Mouse (Mus musculus): ENCODE measurements at regions not wholly inside any gene's neighbourhood (a gene's known extent, or its start where the extent isn't known, plus 50 kb on each side); places are given as distances from the start of the nearest gene placed in this dataset.

GRCm38 (mm10) chr8:80325859-80326258 lies 167.7 kb upstream of the Gypa start:
- H3K4me3 ChIP-seq (ENCODE audit: low read depth, low read length), result no peak overlapping the region
- no peak overlapping the region for H3K27ac ChIP-seq (ENCODE audit: low read depth, low read length)
- H3K9me3 ChIP-seq (ENCODE audit: control insufficient read depth, low read length), result no peaks in the 10 kb centered on the region
- DNase-seq (ENCODE audit: low spot score, missing footprints) (no peak), ATAC-seq (ENCODE audit: low FRiP score) (no peak)
- H3K36me3 ChIP-seq (ENCODE audit: control insufficient read depth, insufficient read depth, low read length), result no peaks in the 10 kb centered on the region
- H3K4me2 ChIP-seq, result no peak overlapping the region
- no peaks in the 10 kb centered on the region for H3K4me1 ChIP-seq (ENCODE audit: control insufficient read depth, insufficient read depth, low read length)
- no peak overlapping the region for H3K9ac ChIP-seq (ENCODE audit: low read length)
- 93% methylated on average over 3 of the region's 3 CpGs for WGBS
- no peaks in the 10 kb centered on the region for H3K27me3 ChIP-seq (ENCODE audit: control insufficient read depth, insufficient read depth, low read length)

GRCm38 (mm10) chr8:80325132-80325531 lies 168.4 kb upstream of the Gypa start:
- no peak overlapping the region for H3K4me2 ChIP-seq
- ATAC-seq (ENCODE audit: low FRiP score) (no peak), DNase-seq (ENCODE audit: low spot score, missing footprints) (peak; percentile 37)
- H3K36me3 ChIP-seq (ENCODE audit: control insufficient read depth, insufficient read depth, low read length), result no peaks in the 10 kb centered on the region
- no peak overlapping the region for H3K27ac ChIP-seq (ENCODE audit: low read depth, low read length)
- no peaks in the 10 kb centered on the region for H3K9me3 ChIP-seq (ENCODE audit: control insufficient read depth, low read length)
- no peaks in the 10 kb centered on the region for H3K27me3 ChIP-seq (ENCODE audit: control insufficient read depth, insufficient read depth, low read length)
- H3K4me1 ChIP-seq (ENCODE audit: control insufficient read depth, insufficient read depth, low read length), result no peaks in the 10 kb centered on the region
- 83% methylated on average over 4 of the region's 4 CpGs for WGBS
- no peak overlapping the region for H3K9ac ChIP-seq (ENCODE audit: low read length)
- no peak overlapping the region for H3K4me3 ChIP-seq (ENCODE audit: low read depth, low read length)

DNA sequence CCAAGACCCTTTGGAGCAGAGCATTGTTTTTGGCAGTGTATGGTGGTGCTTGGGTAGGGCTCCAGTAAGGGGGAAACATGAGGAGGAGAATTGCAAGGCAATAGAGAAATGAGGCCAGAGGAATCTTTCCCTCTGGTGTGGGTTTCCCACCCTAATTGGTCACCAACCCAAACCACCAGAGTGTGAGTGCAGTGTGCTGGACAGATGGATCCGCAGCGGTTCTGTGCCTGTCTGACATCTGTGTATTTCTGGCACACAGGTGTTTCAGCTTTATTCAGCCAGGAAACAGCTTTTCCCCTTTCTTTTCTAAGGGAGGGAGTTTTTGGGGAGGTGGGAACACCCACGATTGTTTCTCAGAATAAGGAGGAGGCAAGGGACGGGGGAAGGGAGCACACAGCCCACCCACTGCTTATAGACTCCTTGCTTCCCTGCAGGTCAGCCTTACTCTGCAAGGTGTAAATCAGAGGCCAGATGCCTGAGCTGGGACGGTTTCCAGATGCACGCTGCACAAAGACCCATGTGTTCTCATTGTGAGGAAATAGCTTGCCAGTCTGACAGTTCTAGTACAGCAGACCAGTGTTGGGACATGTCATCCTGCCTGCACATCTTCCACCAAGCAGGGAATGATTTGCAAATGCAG lies 175.2 kb upstream of the Gypa start:
- Histone ChIP-seq H3K27me3 (ENCODE audit: control insufficient read depth, insufficient read depth, low read length) (no peaks in the 10 kb centered on the region; the same call in 1 of the 2 replicates), H3K4me2 (no peak overlapping the region), H3K36me3 (ENCODE audit: control insufficient read depth, insufficient read depth, low read length) (no peaks in the 10 kb centered on the region), H3K9ac (ENCODE audit: low read length) (no peak overlapping the region), H3K27ac (ENCODE audit: low read depth, low read length) (no peak overlapping the region), H3K9me3 (ENCODE audit: control insufficient read depth, low read length) (no peaks in the 10 kb centered on the region), H3K4me1 (ENCODE audit: control insufficient read depth, insufficient read depth, low read length) (peaks cover 11% of the 10 kb centered on the region), H3K4me3 (ENCODE audit: low read depth, low read length) (no peak overlapping the region)
- DNase-seq (ENCODE audit: low spot score, missing footprints) (no peak), ATAC-seq (ENCODE audit: low FRiP score) (no peak)
- WGBS, result 52% methylated on average over 6 of the region's 6 CpGs

GRCm38 (mm10) chr8:80315371-80315770 lies 178.2 kb upstream of the Gypa start:
- H3K36me3 ChIP-seq (ENCODE audit: control insufficient read depth, insufficient read depth, low read length), result no peaks in the 10 kb centered on the region
- H3K27me3 ChIP-seq (ENCODE audit: control insufficient read depth, insufficient read depth, low read length), result no peaks in the 10 kb centered on the region; the same call in none of the 2 replicates
- peaks cover 11% of the 10 kb centered on the region for H3K4me1 ChIP-seq (ENCODE audit: control insufficient read depth, insufficient read depth, low read length)
- peak overlapping the region; percentile 32; the same call in 1 of the 2 replicates for H3K4me2 ChIP-seq
- no peak overlapping the region; the same call in 1 of the 2 replicates for H3K9ac ChIP-seq (ENCODE audit: low read length)
- no peaks in the 10 kb centered on the region for H3K9me3 ChIP-seq (ENCODE audit: control insufficient read depth, low read length)
- peak; percentile 80 for ATAC-seq (ENCODE audit: low FRiP score)
- peak; percentile 93 for DNase-seq (ENCODE audit: low spot score, missing footprints)
- H3K27ac ChIP-seq (ENCODE audit: low read depth, low read length), result no peak overlapping the region
- WGBS, result 1% methylated on average over 13 of the region's 13 CpGs
- peak overlapping the region; percentile 6; the same call in 1 of the 2 replicates for H3K4me3 ChIP-seq (ENCODE audit: low read depth, low read length)

DNA sequence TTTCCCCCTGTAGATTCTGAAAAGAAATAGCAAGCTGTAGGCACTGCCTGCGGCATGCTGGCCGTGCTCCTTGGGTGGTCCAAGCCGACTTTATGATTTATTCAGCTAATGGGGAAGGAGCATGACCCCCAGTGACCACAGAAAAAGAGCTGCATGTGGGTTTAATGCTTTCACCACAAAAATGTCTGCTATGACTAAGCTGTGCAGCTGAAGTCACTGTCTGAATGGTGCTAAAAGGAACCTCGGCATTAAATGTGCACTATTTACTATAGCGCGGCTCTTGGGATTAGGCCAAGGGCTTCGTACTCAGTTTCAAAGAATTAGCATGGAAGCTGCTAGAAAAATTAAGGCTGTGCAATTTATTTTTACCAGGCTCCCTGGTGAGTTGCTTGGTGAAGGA lies 178.8 kb upstream of the Gypa start:
- peak; percentile 83 for ATAC-seq (ENCODE audit: low FRiP score)
- DNase-seq (ENCODE audit: low spot score, missing footprints), result peak; percentile 96
- no peak overlapping the region for H3K27ac ChIP-seq (ENCODE audit: low read depth, low read length)
- 2% methylated on average over 7 of the region's 7 CpGs for WGBS
- no peak overlapping the region for H3K4me3 ChIP-seq (ENCODE audit: low read depth, low read length)
- H3K9ac ChIP-seq (ENCODE audit: low read length), result no peak overlapping the region
- H3K4me1 ChIP-seq (ENCODE audit: control insufficient read depth, insufficient read depth, low read length), result peaks cover 11% of the 10 kb centered on the region
- H3K27me3 ChIP-seq (ENCODE audit: control insufficient read depth, insufficient read depth, low read length), result no peaks in the 10 kb centered on the region; the same call in none of the 2 replicates
- H3K9me3 ChIP-seq (ENCODE audit: control insufficient read depth, low read length), result no peaks in the 10 kb centered on the region
- no peaks in the 10 kb centered on the region for H3K36me3 ChIP-seq (ENCODE audit: control insufficient read depth, insufficient read depth, low read length)
- peak overlapping the region; percentile 32; the same call in 1 of the 2 replicates for H3K4me2 ChIP-seq

DNA sequence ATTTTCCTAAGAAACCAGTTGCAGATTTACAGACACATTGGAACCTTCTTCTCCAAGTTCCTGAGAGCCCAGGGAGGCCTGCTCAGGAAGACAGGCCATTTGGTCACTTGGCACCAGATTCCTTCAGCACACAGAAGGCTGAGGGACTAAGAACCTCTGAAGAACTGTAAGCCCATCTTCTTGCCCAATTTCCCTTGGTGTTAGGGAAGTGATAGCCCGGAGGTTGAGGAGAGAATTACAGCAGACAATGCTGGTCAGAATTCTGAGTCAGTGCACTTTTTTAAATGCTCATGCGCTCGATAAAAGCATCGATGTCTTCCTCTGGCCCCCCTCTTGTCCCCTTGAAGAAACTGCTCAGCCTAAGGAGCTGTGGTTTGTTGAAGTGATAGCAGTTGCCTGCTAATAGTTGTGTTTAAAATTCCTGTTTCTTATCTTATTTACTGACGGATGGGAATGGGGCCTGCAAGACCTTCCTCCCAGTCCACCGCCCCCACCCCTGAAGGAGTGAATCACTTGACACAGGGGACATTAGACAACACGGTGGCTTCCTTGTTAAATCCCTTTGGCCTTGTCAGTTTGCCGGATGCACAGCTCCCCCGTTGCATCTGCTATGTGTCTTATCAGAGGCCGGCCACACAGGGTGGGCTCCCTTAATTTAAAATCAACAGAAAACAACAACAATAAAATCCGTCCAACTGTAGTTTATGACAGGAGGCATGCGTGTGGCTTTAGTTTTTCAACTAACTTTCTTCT lies 179.5 kb upstream of the Gypa start:
- ATAC-seq (ENCODE audit: low FRiP score) (peak; percentile 61; the same call in 1 of the 2 replicates), DNase-seq (ENCODE audit: low spot score, missing footprints) (peak; percentile 89)
- Histone ChIP-seq H3K4me2 (no peak overlapping the region), H3K9me3 (ENCODE audit: control insufficient read depth, low read length) (no peaks in the 10 kb centered on the region), H3K9ac (ENCODE audit: low read length) (no peak overlapping the region), H3K4me1 (ENCODE audit: control insufficient read depth, insufficient read depth, low read length) (peaks cover 11% of the 10 kb centered on the region), H3K36me3 (ENCODE audit: control insufficient read depth, insufficient read depth, low read length) (no peaks in the 10 kb centered on the region), H3K27me3 (ENCODE audit: control insufficient read depth, insufficient read depth, low read length) (no peaks in the 10 kb centered on the region; the same call in none of the 2 replicates), H3K4me3 (ENCODE audit: low read depth, low read length) (no peak overlapping the region), H3K27ac (ENCODE audit: low read depth, low read length) (no peak overlapping the region; the same call in 1 of the 2 replicates)
- 33% methylated on average over 12 of the region's 12 CpGs for WGBS

DNA sequence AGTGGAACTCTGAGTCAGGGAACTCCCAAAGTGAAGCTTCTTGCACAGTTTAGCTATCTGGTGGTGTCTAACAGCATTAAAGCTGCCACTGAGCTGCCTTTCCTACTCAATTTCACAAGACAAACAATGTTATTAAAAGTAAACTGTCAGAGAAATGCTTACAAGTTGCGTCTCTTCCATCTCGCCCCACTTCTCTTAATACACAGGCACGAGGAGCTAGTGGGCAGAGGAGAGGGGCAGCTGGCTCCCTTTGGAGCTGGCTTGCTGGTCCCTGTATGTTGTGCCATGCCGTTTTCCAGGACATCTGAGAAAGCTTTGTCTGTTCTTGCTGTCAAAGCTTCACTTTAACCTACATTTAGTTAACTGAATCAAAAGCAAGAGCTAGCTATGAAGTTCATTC lies 185.8 kb upstream of the Gypa start:
- ATAC-seq (ENCODE audit: low FRiP score), result no peak
- WGBS, result 82% methylated on average over 4 of the region's 4 CpGs
- H3K36me3 ChIP-seq (ENCODE audit: control insufficient read depth, insufficient read depth, low read length), result no peaks in the 10 kb centered on the region
- H3K27me3 ChIP-seq (ENCODE audit: control insufficient read depth, insufficient read depth, low read length), result no peaks in the 10 kb centered on the region
- H3K9ac ChIP-seq (ENCODE audit: low read length), result no peak overlapping the region
- H3K4me3 ChIP-seq (ENCODE audit: low read depth, low read length), result no peak overlapping the region
- H3K9me3 ChIP-seq (ENCODE audit: control insufficient read depth, low read length), result no peaks in the 10 kb centered on the region
- H3K4me2 ChIP-seq, result no peak overlapping the region
- no peak overlapping the region for H3K27ac ChIP-seq (ENCODE audit: low read depth, low read length)
- no peaks in the 10 kb centered on the region for H3K4me1 ChIP-seq (ENCODE audit: control insufficient read depth, insufficient read depth, low read length)
- DNase-seq (ENCODE audit: low spot score, missing footprints), result no peak

DNA sequence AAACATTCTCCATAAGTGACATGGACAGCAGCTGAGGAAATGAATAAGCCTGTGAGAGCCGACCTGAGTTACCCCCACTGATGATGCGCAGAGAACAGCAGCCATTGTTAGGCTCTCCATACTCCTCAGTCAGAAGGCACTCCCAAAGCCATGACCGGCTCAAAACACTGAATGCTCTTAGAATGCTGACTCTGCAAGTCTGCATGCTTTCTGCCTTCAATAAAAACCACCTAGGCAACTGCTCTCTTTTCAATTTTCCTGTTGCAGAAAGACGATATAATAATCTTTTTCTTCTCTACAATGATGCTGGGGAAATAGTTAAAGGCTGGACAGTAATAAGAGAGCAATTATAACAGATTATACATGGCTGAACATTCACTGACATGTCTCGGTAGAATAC lies 195.0 kb upstream of the Gypa start:
- DNase-seq (ENCODE audit: low spot score, missing footprints) (no peak), ATAC-seq (ENCODE audit: low FRiP score) (no peak)
- 78% methylated on average over 5 of the region's 5 CpGs for WGBS
- Histone ChIP-seq H3K27me3 (ENCODE audit: control insufficient read depth, insufficient read depth, low read length) (no peaks in the 10 kb centered on the region), H3K4me1 (ENCODE audit: control insufficient read depth, insufficient read depth, low read length) (no peaks in the 10 kb centered on the region), H3K27ac (ENCODE audit: low read depth, low read length) (no peak overlapping the region), H3K36me3 (ENCODE audit: control insufficient read depth, insufficient read depth, low read length) (no peaks in the 10 kb centered on the region), H3K4me3 (ENCODE audit: low read depth, low read length) (no peak overlapping the region), H3K4me2 (no peak overlapping the region), H3K9ac (ENCODE audit: low read length) (no peak overlapping the region), H3K9me3 (ENCODE audit: control insufficient read depth, low read length) (no peaks in the 10 kb centered on the region)

- WGBS, result 64% methylated on average over 1 of the region's 1 CpGs
- Histone ChIP-seq H3K9me3 (ENCODE audit: control insufficient read depth, low read length) (no peaks in the 10 kb centered on the region), H3K4me2 (no peak overlapping the region), H3K27me3 (ENCODE audit: control insufficient read depth, insufficient read depth, low read length) (no peaks in the 10 kb centered on the region), H3K36me3 (ENCODE audit: control insufficient read depth, insufficient read depth, low read length) (no peaks in the 10 kb centered on the region), H3K4me1 (ENCODE audit: control insufficient read depth, insufficient read depth, low read length) (no peaks in the 10 kb centered on the region), H3K4me3 (ENCODE audit: low read depth, low read length) (no peak overlapping the region), H3K9ac (ENCODE audit: low read length) (no peak overlapping the region), H3K27ac (ENCODE audit: low read depth, low read length) (no peak overlapping the region)
- ATAC-seq (ENCODE audit: low FRiP score) (no peak), DNase-seq (ENCODE audit: low spot score, missing footprints) (no peak)
Measured at GRCm38 (mm10) chr8:80290311-80290710, 203.3 kb upstream of the Gypa start.

All from midbrain, embryonic 11.5 days (tissue).